ENCODE assay signal across 9 mouse cellular contexts in the genomic region with DNA sequence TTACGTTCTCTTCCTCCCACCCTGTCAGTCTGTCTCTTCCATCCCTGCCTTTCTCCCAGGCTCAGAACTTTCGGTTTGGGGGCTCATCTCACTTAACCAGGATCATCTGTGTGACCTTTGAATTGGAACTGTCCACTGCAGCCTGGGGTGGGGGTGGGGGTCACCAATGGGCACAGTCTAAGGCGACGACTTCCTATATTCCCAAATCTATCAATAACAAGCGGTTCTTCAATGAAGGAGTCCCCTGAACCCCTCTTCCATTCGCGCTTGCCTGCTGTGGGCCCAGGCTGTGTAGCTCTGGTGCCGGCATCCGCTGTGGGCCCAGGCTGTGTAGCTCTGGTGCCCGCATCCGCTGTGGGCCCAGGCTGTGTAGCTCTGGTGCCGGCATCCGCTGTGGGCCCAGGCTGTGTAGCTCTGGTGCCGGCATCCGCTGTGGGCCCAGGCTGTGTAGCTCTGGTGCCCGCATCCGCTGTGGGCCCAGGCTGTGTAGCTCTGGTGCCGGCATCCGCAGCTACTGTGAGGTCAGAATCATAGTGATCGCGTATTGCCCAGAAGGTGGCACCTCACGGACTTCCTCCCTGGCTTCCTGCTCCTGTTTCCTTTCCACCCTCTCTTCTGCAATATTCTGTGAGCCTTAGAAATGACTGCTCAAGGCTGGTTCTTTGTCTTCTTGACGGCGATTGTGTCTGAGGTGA. TPM values are rescaled to one million over a fixed set of nuclear protein-coding genes. Genes with fewer than 3 reads are reported as not detected.
A peak's percentile ranks its signal among the peaks of the same experiment; 100 is the strongest.
DNase-seq lines count a peak whose midpoint lies in the region; ATAC-seq and TF ChIP-seq lines count a peak whose summit lies in the region.
"Not testable (repeated sequence)": the region's sequence is repeated elsewhere in the genome, so short reads cannot be mapped to it uniquely, and the experiment has no call there.
"Had no signal": no experiment of that assay in that cellular context is flagged by ENCODE, and none has a peak within 500 bp of the region (broad histone marks: within the 10 kb centered on the region; RNA-seq: fewer than 3 reads in every experiment).

No protein-coding gene starts in this region.

- peaks cover 13% of the 10 kb centered on the region for H3K4me1 ChIP-seq in E14TG2a.4 (replicated peaks; ENCODE audit: low read depth, low read length)
- peaks cover 26% of the 10 kb centered on the region for H3K4me1 ChIP-seq in midbrain, embryonic 10.5 days

- H3K36me3 ChIP-seq in E14TG2a.4 (ENCODE audit: insufficient read depth, low read length); midbrain, embryonic 10.5 days; splenic B cell, adult 2 months (ENCODE audit: control insufficient read depth, insufficient read depth, low read length, poor library complexity, severe bottlenecking): not testable (repeated sequence)

- H3K27me3 ChIP-seq in E14TG2a.4 (ENCODE audit: insufficient read depth, low read length); midbrain, embryonic 10.5 days (ENCODE audit: low read depth, poor library complexity, severe bottlenecking); splenic B cell, adult 2 months (ENCODE audit: control insufficient read depth, insufficient read depth, low read length, poor library complexity, severe bottlenecking): not testable (repeated sequence)

- peak; percentile 90 for ATAC-seq in common myeloid progenitor, adult 5-6 weeks (replicated peaks; ENCODE audit: low read depth, poor library complexity, severe bottlenecking)
- peak; percentile 95 to 96 for ATAC-seq in hematopoietic stem cell, adult 5-6 weeks (replicated peaks in 1 of 2; ENCODE audit: insufficient read depth in 1 of 2, low FRiP score in 2 of 2, low TSS enrichment in 1 of 2, low read depth in 1 of 2, poor library complexity in 2 of 2, severe bottlenecking in 2 of 2)
- ATAC-seq in neutrophil, adult 5-6 weeks (ENCODE audit: extremely low read depth, insufficient number of reproducible peaks, low FRiP score, poor library complexity, severe bottlenecking), result peak; percentile 87

- H3K4me3 ChIP-seq in E14TG2a.4 (replicated peaks; ENCODE audit: low read length), result peak overlapping the region; percentile 65
- not testable (repeated sequence) for H3K4me3 ChIP-seq in midbrain, embryonic 10.5 days

- not testable (repeated sequence) for TF ChIP-seq CTCF in E14TG2a.4 (conservative IDR thresholded peaks at IDR 0.05; ENCODE audit: low read length)

- DNase-seq in B cell, adult 2 months, result peak; percentile 41 to 51
- not testable (repeated sequence) for DNase-seq in midbrain, embryonic 10.5 days (ENCODE audit: low spot score)
- DNase-seq in splenic B cell, adult 2 months (ENCODE audit: low read depth, low spot score), result peak; percentile 74
- peak; percentile 64 for DNase-seq in thymus, postnatal 25 days

- H3K9me3 ChIP-seq in E14TG2a.4 (ENCODE audit: low read length); midbrain, embryonic 10.5 days (replicated peaks): not testable (repeated sequence)

- H3K27ac ChIP-seq in midbrain, embryonic 10.5 days (replicated peaks), result peak overlapping the region; percentile 55; the same call in 1 of the 2 replicates

- 90% methylated on average over 24 of the region's 24 CpGs for WGBS in midbrain, embryonic 10.5 days

RNA-seq across cellular contexts. Expression of a gene that starts 34.0 kb away (rescaled TPM):
- total RNA-seq in common myeloid progenitor, adult 5-6 weeks (2017), result 6.2 and 8.2 TPM in 2 replicates
- 23.5 and 23.7 TPM in 2 replicates for total RNA-seq in hematopoietic stem cell, adult 5-6 weeks (2017)
- polyA plus RNA-seq in midbrain, embryonic 10.5 days (2016; fragmentation: Nextera tagmentation; extraction: Ambion mirVana), result 29.4 and 41.1 TPM in 2 replicates
- total RNA-seq in neutrophil, adult 5-6 weeks (2017), result 155 and 166 TPM in 2 replicates
- total RNA-seq: MEL had no signal
